Mouse (Mus musculus): ENCODE results near the gene Dync2li1.

GRCm38 (mm10) chr17:84645894-84646293 is 19.6 kb downstream of the Dync2li1 start:
- TF ChIP-seq POLR2A (IDR thresholded peaks at IDR 0.05; ENCODE audit: low read depth, low read length) (no peak), CTCF (IDR thresholded peaks at IDR 0.05; ENCODE audit: extremely low read depth, insufficient read depth, insufficient read length, insufficient replicate concordance) (no peak)
